Mouse (Mus musculus) heart, postnatal 0 days (tissue): ENCODE measurements around the gene Myl6b.

ENCODE experiments used
- CTCF ChIP-seq: IDR thresholded peaks from 2 replicates; pipeline ENCODE4 v1.5.1; 2016; ENCODE audit warnings: antibody characterized with exemption, control low read depth, low read depth
- EP300 ChIP-seq: IDR thresholded peaks from 2 replicates; pipeline ENCODE4 v1.6.1; 2016; ENCODE audit warnings: antibody characterized with exemption, low read depth

DNA sequence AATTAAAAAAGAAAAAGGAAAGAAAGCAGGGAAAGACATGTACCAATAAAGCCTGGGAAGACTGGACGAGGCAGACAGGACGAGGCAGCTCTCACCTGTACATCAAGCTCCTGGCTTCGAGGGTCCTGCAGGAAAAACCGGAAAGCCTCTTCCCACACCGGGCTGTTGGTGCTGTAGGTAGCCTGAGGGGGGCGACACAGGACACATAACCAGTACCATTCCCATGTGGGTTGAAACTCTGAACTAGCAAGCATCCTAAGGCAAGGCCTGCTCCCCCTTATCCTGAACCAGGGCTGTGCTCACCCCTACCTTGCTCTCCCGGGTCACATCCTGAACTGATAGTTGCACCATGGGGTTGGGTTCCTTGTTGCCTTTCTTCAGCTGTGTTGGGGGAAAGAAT, 20.3 kb upstream of the Myl6b start:
- TF ChIP-seq EP300 (no peak), CTCF (peak; percentile 43)
